Mouse (Mus musculus) ES-E14 (cell line): ENCODE results near the gene Foxg1. TPM values are rescaled to one million over a fixed set of nuclear protein-coding genes. Genes with fewer than 3 reads are reported as not detected.

Experiments
- DNase-seq: peaks from one replicate; pipeline ENCODE4 v3.0.0-alpha.2; 2013; ENCODE audit warnings: low read depth, low spot score
- H3K27ac ChIP-seq: 2 replicates; pipeline ENCODE4 v1.5.1; 2012; ENCODE audit warnings: low read depth, mild to moderate bottlenecking, low read length, moderate library complexity, mixed read lengths; ENCODE audit not compliant: poor library complexity, insufficient read depth, severe bottlenecking
- H3K36me3 ChIP-seq: 2 replicates; pipeline ENCODE4 v1.6.1; 2012; ENCODE audit warnings: mild to moderate bottlenecking, low read length, moderate library complexity, mixed read lengths; ENCODE audit not compliant: control insufficient read depth, poor library complexity, insufficient read depth, severe bottlenecking
- H3K4me1 ChIP-seq, 2 experiments: fragments of 150-350 bp in 1 of 2; sonication (generic) in 1 of 2; 2 replicates each; pipeline ENCODE4 v1.6.1; 2012; ENCODE audit warnings: low read length in 2 of 2, mild to moderate bottlenecking in 1 of 2, mixed read lengths in 1 of 2; ENCODE audit not compliant: control insufficient read depth in 2 of 2, insufficient read depth in 2 of 2, poor library complexity in 1 of 2
- H3K4me3 ChIP-seq, 2 experiments: fragments of 150-350 bp in 1 of 2; sonication (generic) in 1 of 2; 2 replicates each; pipeline ENCODE4 v1.5.1; 2012; ENCODE audit warnings: low read length in 2 of 2, low read depth in 1 of 2, mild to moderate bottlenecking in 1 of 2, mixed read lengths in 1 of 2; ENCODE audit not compliant: insufficient read depth in 1 of 2, poor library complexity in 1 of 2, severe bottlenecking in 1 of 2
- H3K9ac ChIP-seq: 2 replicates; pipeline ENCODE4 v1.6.1; 2012; ENCODE audit warnings: low read depth, mild to moderate bottlenecking, low read length, mixed read lengths; ENCODE audit not compliant: poor library complexity, insufficient read depth, severe bottlenecking
- H3K9me3 ChIP-seq: fragments of 150-350 bp; sonication (generic); 2 replicates; pipeline ENCODE4 v1.6.1; 2012; ENCODE audit warnings: low read depth, mild to moderate bottlenecking, low read length; ENCODE audit not compliant: control insufficient read depth, insufficient read depth
- CHD2 ChIP-seq: IDR thresholded peaks from 2 replicates; pipeline ENCODE4 v1.6.1; 2014; ENCODE audit warnings: mild to moderate bottlenecking, low read depth, low read length, inconsistent platforms
- HCFC1 ChIP-seq: IDR thresholded peaks from 2 replicates; pipeline ENCODE4 v1.6.1; 2012; ENCODE audit warnings: low read length, inconsistent platforms, borderline replicate concordance; ENCODE audit not compliant: insufficient read depth
- MAFK ChIP-seq: IDR thresholded peaks from 2 replicates; pipeline ENCODE4 v1.6.1; 2014; ENCODE audit warnings: mild to moderate bottlenecking, low read depth, low read length, inconsistent platforms; ENCODE audit not compliant: insufficient read depth
- ZC3H11A ChIP-seq: IDR thresholded peaks from 2 replicates; pipeline ENCODE4 v1.6.1; 2012; ENCODE audit warnings: low read depth, mild to moderate bottlenecking, inconsistent platforms, low read length, borderline replicate concordance
- ZNF384 ChIP-seq: IDR thresholded peaks from 2 replicates; pipeline ENCODE4 v1.6.1; 2012; ENCODE audit warnings: low read depth, low read length, inconsistent platforms
- in situ Hi-C, 2 experiments: fragments of 600-800 bp; cut with MboI; formaldehyde crosslinking; loops; one replicate each; pipeline ENCODE4 v1.15.1; 2025; ENCODE audit warnings: low sequenced_read_pairs in 2 of 2, inconsistent platforms in 1 of 2; ENCODE audit not compliant: unreplicated experiment in 2 of 2
- total RNA-seq: library from RNA; depleted of rRNA; stranded (reverse); fragments of 300-350 nt; gene quantifications from 2 replicates; pipeline ENCODE4 v1.2.3, GENCODE M21; 2012

Gene Foxg1
- total RNA-seq, 1 experiment = 0.36 TPM

DNA sequence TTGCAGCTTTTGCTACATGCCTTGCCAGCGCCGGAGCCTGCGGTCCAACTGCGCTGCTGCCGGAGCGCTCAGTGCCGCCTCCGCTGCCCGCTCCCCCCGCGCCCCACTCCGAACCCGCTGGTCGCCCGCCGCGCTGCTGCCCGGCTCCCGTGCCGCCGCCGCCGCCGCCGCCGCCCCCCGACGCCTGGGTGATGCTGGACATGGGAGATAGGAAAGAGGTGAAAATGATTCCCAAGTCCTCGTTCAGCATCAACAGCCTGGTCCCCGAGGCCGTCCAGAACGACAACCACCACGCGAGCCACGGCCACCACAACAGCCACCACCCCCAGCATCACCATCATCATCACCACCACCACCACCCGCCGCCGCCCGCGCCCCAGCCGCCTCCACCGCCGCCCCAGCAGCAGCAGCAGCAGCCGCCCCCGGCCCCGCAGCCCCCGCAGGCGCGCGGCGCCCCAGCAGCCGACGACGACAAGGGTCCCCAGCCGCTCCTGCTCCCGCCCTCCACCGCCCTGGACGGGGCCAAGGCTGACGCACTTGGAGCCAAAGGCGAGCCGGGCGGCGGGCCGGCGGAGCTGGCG is 1.9 kb downstream of the Foxg1 start:
- no peak for DNase-seq
- H3K36me3 ChIP-seq = no peaks in the 10 kb centered on the region
- no peaks in the 10 kb centered on the region for H3K9me3 ChIP-seq
- in situ Hi-C loops = no loop called here
- H3K27ac ChIP-seq = no peak overlapping the region
- no peak for TF ChIP-seq HCFC1
- TF ChIP-seq MAFK = no peak
- no peak for TF ChIP-seq ZC3H11A
- no peak for TF ChIP-seq ZNF384
- no peak for TF ChIP-seq CHD2
- no peak overlapping the region; the same call in 1 of the 2 replicates for H3K9ac ChIP-seq
- peak overlapping the region; percentile 82 to 89 for H3K4me3 ChIP-seq
- H3K4me1 ChIP-seq = no peaks in the 10 kb centered on the region

DNA sequence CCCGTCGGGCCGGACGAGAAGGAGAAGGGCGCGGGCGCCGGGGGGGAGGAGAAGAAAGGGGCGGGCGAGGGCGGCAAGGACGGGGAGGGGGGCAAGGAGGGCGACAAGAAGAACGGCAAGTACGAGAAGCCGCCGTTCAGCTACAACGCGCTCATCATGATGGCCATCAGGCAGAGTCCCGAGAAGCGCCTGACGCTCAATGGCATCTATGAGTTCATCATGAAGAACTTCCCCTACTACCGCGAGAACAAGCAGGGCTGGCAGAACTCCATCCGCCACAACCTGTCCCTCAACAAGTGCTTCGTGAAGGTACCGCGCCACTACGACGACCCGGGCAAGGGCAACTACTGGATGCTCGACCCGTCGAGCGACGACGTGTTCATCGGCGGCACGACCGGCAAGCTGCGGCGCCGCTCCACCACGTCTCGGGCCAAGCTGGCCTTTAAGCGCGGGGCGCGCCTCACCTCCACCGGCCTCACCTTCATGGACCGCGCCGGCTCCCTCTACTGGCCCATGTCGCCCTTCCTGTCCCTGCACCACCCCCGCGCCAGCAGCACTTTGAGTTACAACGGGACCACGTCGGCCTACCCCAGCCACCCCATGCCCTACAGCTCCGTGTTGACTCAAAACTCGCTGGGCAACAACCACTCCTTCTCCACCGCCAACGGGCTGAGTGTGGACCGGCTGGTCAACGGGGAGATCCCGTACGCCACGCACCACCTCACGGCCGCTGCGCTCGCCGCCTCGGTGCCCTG is 2.6 kb downstream of the Foxg1 start, which contains the start of gene Gm43517:
Gene Gm43517 (plus strand): TSS at position 299 of the 755 bp plus-strand sequence.
- Histone ChIP-seq H3K36me3 (no peaks in the 10 kb centered on the region), H3K9ac (peak within 1 kb of the TSS; percentile 9; the same call in 1 of the 2 replicates)
- no peak for DNase-seq

DNA sequence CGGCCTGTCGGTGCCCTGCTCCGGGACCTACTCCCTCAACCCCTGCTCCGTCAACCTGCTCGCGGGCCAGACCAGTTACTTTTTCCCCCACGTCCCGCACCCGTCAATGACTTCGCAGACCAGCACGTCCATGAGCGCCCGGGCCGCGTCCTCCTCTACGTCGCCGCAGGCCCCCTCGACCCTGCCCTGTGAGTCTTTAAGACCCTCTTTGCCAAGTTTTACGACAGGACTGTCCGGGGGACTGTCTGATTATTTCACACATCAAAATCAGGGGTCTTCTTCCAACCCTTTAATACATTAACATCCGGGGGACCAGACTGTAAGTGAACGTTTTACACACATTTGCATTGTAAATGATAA is 3.2 kb downstream of the Foxg1 start:
- no peak overlapping the region for H3K27ac ChIP-seq
- H3K9ac ChIP-seq = 0 out of 2 replicates have a peak overlapping the region, but pooled peaks have one; percentile 8

More for the DNA sequence above, 2.6 kb downstream of the Foxg1 start, which contains the start of gene Gm43517:
- in situ Hi-C loops = no loop called here
- Histone ChIP-seq H3K4me1 (no peaks in the 10 kb centered on the region), H3K4me3 (peak within 1 kb of the TSS; percentile 82 to 89), H3K27ac (no peak within 1 kb of the TSS), H3K9me3 (no peaks in the 10 kb centered on the region)
- TF ChIP-seq ZC3H11A (no peak), CHD2 (peak; percentile 71), MAFK (no peak), HCFC1 (no peak; the same call in 1 of the 2 replicates)

DNA sequence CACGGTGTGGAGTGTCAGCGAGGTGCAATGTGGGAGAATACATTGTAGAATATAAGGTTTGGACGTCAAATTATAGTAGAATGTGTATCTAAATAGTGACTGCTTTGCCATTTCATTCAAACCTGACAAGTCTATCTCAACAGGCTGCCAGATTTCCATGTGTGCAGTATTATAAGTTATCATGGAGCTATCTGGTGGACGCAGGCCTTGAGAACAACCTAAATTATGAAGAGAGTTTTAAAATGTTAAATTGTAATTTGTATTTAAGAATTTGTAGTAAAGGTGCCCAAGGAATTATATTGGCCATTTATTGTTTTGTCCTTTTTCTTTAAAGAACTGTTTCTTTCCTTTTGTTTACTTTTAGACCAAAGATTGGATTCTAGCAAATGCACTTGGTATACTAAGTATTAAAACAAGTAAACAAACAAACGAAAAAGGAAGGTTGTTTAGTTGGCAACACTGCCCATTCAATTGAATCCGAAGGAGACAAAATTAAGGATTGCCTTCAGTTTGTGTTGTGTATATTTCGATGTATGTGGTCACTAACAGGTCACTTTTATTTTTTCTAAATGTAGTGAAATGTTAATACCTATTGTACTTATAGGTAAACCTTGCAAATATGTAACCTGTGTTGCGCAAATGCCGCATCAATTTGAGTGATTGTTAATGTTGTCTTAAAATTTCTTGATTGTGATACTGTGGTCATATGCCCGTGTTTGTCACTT is 3.8 kb downstream of the Foxg1 start:
- in situ Hi-C loops = no loop called here
- Histone ChIP-seq H3K9ac (no peak overlapping the region), H3K9me3 (no peaks in the 10 kb centered on the region), H3K27ac (no peak overlapping the region), H3K36me3 (no peaks in the 10 kb centered on the region), H3K4me1 (no peaks in the 10 kb centered on the region), H3K4me3 (no peak overlapping the region)
- DNase-seq = no peak
- TF ChIP-seq CHD2 (no peak), ZNF384 (no peak), HCFC1 (no peak), ZC3H11A (no peak), MAFK (no peak)

More for the DNA sequence above, 3.2 kb downstream of the Foxg1 start:
- H3K9me3 ChIP-seq = no peaks in the 10 kb centered on the region
- no peak for TF ChIP-seq CHD2
- no peak for TF ChIP-seq HCFC1
- no peak for TF ChIP-seq MAFK
- no peak for TF ChIP-seq ZC3H11A
- no peak for TF ChIP-seq ZNF384
- in situ Hi-C loops = no loop called here
- no peaks in the 10 kb centered on the region for H3K4me1 ChIP-seq
- H3K4me3 ChIP-seq = peak overlapping the region; percentile 53 to 89; a peak in 3 of 4 replicates
- no peak for DNase-seq
- no peaks in the 10 kb centered on the region for H3K36me3 ChIP-seq
